Mouse (Mus musculus) heart, adult 18-20 months (tissue): ENCODE measurements at regions not wholly inside any gene's neighbourhood (a gene's known extent, or its start where the extent isn't known, plus 50 kb on each side); places are given as distances from the start of the nearest gene placed in this dataset.

Experiments
- DNase-seq, 2 experiments: peaks; one replicate each; pipeline ENCODE4 v3.0.0; 2021 to 2022; ENCODE audit warnings: mixed read lengths in 1 of 2

DNA sequence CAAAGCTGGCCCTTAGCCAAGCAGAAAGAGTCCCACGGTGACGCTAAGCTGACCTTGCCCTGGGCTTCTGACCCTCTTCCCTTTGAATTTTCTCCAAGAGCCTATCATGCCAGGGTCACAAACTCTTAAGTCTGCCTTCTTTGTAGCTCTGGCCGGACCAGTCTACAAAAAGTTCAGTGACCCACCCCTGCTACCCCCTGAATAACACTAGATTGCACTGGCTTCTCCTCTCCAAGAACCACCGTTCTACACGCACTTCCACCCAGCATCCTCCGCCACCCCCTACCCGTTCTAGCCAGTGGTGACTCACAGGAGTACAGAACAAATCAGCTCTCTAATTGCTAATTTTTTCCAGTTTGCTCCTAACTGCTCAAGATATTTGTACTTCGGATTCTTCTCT is 325.0 kb downstream of the Tns1 start:
- DNase-seq = no peak

- DNase-seq = no peak
These were observed 326.4 kb downstream of the Tns1 start for GRCm38 (mm10) chr1:73797858-73798257.

- no peak for DNase-seq
These were observed 326.8 kb downstream of the Tns1 start for GRCm38 (mm10) chr1:73797413-73797812.

GRCm38 (mm10) chr1:73793871-73794270 is 330.4 kb downstream of the Tns1 start:
- DNase-seq = no peak

GRCm38 (mm10) chr1:73793256-73793655 is 331.0 kb downstream of the Tns1 start:
- DNase-seq = no peak

GRCm38 (mm10) chr1:73792311-73792710 is 331.9 kb downstream of the Tns1 start:
- DNase-seq = no peak

- no peak for DNase-seq
These were observed 336.6 kb downstream of the Tns1 start for GRCm38 (mm10) chr1:73787666-73788065.

- DNase-seq = no peak
These were observed 337.0 kb downstream of the Tns1 start for GRCm38 (mm10) chr1:73787224-73787623.

- DNase-seq = no peak
These were observed 340.9 kb downstream of the Tns1 start for GRCm38 (mm10) chr1:73783303-73783702.

- no peak for DNase-seq
These were observed 341.4 kb downstream of the Tns1 start for GRCm38 (mm10) chr1:73782871-73783270.

GRCm38 (mm10) chr1:73771773-73772172 is 352.5 kb downstream of the Tns1 start:
- no peak for DNase-seq

DNA sequence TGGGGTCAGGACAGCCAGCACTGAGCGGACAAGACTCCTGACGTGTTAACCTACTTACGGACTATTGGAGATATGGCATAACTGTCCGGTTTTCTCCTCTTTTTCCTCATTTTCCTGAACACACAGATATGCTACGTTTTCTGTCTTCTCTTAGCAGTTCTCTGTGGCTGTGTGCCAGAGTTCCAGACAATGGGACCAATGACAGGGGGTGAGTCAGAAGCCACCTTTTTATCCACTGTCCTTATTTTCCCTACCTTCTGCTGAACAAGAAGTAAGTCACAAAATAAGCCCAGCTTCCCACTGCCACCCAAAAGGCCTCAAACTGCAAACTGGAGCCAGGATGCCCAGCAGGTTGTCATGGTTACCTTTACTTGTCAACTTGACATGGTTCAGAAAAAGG is 353.6 kb downstream of the Tns1 start:
- no peak for DNase-seq

- DNase-seq = no peak
These were observed 359.5 kb downstream of the Tns1 start for GRCm38 (mm10) chr1:73764611-73765333.

GRCm38 (mm10) chr1:73758110-73759061 is 365.9 kb downstream of the Tns1 start:
- peak; percentile 10 to 27 for DNase-seq

DNA sequence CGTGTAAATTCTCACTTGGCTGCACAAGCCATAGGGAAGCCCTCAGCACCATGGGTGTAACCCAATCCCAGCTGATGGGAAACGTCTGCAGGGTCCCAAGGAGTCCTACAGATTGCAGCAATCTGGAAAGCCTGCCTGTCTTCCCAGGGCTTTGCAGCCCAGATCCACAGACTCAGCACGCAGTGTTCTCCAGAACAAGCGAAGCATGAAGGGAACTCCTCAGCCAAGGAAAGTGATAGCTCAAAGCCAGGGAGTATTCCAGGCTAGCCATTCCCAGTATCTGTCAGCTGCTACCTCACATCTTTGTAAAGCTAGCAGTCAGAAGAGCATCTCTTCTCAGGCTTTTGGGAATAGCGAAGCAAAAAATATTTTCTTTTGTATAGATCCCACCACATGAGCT is 368.5 kb downstream of the Tns1 start:
- peak in 1 of 2 experiments; percentile 35 for DNase-seq

DNA sequence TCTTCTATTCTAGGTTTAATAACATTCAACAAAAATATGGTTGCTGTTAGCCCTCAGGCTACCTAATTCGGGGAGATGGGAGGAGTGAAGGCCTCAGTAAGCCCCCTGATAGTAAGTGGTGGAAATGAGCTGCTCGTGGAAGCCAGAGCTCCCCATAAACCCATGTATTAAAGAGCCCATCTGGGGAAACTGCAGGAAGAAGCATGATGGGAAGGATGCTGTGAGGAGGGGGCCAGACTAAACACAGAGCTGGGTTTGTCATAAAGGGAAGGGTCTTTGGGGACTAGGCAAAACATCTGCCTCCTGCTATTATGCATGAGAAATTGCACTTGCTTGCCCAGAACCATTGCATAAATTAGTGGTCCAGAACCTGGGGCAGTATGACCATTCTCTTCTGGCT is 369.3 kb downstream of the Tns1 start:
- DNase-seq = no peak

DNA sequence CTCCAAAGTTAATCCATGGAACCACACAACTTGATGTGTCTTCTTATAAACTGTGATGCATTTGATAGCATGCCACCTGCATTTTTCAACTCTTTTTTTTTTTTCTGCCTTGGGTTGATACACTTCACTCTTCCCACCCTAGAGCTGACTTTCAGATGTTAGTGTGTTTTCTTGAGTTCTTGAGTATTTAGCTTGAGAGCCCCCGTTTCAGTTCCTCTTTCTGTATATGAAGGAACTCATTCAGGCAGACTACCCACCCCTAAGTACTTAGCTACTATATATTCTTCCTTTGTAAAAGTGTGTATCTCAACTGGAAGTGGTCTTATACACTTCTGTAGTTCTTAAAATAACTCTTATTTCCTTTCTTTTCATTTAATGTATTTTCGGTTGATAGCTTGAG is 371.1 kb downstream of the Tns1 start:
- no peak for DNase-seq

DNA sequence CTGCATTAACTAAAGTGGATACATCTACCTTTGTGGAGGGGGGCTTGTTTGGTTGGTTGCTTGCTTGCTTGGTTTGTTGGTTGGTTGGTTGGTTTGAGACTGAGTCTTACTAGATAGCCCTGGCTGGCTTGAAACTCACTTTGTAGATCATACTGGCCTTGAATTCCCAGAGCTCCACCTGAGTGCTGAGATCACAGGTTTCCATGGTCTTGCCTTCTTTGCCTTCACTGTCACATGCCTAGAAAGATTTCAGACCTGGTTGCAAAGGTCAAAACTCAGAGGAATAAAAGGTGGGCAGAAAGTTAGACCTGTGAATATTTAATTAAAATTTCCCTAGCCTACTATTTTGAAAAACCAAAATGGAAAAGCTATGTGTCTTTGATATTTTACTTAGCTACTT is 375.5 kb downstream of the Tns1 start:
- no peak for DNase-seq

DNA sequence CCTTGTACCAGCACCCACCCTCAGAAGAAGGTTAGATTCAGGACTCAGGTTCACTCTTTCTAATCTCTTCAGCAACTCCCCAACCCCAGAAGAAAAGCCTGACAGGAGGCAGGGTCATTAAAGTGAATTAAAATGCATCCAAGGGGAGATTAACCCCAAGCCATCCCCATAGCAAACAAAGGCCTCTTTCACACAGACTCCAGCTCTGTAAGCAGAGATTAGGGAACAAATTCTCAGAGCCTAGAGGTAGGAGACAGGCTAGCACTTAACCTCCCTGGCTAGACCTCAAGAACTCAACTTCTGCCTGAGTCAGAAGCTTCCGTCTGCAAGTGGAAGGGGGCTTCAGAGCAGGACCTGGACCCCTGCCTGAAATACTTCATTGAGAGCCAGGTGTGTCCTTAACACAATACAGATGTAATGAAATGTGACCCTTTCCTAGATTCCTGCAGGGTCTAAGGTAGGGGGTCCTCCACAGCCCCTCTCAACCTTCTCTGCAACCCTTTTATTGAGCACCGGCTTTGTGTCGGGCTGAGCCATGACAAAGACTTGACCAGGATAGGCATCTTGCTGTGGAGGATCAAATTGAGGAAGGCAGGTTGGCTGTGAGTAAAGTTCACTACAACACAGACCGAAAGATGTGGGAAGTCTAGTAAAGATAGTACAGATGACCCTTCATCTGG is 379.6 kb downstream of the Tns1 start:
- no peak for DNase-seq

DNA sequence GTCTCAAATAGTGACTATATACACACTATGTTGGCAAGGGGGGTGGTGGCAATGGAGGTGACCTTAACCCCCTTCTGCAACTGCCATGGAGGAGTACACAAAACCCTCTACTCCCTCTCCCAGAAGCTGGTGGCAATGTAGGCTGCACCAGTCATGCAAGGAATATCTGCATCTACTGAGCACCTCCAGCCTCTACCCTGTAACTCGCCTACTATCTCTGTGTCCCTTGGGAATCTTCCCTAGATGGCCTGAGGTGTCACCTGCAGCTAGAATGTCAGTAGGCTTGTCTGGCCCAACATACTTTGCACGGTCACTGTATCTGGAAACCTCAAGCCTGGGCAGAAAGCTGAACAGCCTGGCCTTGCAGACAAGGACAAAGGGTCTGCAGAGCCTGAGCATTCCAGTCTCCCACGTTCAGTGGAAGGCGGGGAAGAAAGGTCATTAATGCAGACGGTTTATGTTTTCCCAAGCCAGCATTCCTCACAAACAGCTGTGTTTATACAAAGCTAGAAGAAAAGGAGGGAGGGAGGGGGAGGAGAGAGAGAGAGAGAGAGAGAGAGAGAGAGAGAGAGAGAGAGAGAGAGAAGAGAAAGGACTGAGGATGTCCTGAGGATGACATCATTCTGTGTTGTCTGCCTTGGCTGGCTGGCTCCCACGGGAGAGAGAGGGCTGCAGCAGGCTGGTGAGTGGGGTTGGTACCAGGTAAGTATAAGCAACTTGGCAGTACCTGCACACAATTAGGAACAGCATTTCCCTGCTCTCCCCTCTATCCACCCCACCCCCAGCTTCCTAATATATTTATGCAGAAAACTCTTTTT is 380.3 kb downstream of the Tns1 start:
- no peak for DNase-seq

DNA sequence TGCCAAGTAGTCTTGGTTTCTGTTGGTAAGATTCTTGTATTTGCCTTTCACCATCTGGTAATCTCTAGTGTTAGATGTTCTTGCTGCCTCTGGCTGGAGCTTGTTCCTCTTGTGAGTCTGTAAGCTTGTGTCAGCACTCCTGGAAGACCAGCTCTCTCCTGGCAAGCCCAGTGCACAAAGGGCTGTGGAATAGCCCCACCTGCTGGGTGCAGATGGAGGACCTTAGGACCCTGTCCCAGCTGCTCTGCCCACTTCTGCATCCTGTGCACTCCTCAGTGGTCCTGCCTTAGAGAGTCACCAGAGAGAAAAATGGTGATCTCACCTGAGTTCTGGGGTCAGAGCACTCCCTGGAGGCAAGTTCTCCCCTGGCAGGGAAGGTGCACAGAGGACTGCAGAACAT is 387.2 kb downstream of the Tns1 start:
- DNase-seq = peak; percentile 47 to 52

GRCm38 (mm10) chr1:73728377-73728776 is 395.9 kb downstream of the Tns1 start:
- no peak for DNase-seq
